Mouse (Mus musculus) hindbrain, postnatal 0 days (tissue): Measurements from ENCODE around the gene Anapc7. TPM values are rescaled to one million over a fixed set of nuclear protein-coding genes. Genes with fewer than 3 reads are reported as not detected.
"Not testable (repeated sequence)": the region's sequence is repeated elsewhere in the genome, so short reads cannot be mapped to it uniquely, and the experiment has no call there.

Experiments used
- ATAC-seq: fragments of 200-750 bp; cut with Nextera tagmentation; 2 replicates; pipeline ENCODE4 v1.8.0; 2017; ENCODE audit warnings: mild to moderate bottlenecking, moderate TSS enrichment, moderate library complexity
- DNase-seq: peaks from one replicate; pipeline ENCODE4 v3.0.0-alpha.2; 2015; ENCODE audit warnings: low spot score
- H3K27ac ChIP-seq: fragments of 300-500 bp; sonication (generic); 2 replicates; pipeline ENCODE4 v1.5.1; 2014; ENCODE audit warnings: mild to moderate bottlenecking
- H3K27me3 ChIP-seq: fragments of 300-500 bp; sonication (generic); 2 replicates; pipeline ENCODE4 v1.6.1; 2014; ENCODE audit warnings: low read length, mixed read lengths; ENCODE audit not compliant: insufficient read depth
- H3K36me3 ChIP-seq: fragments of 300-500 bp; sonication (generic); 2 replicates; pipeline ENCODE4 v1.6.1; 2014; ENCODE audit warnings: low read length, mixed read lengths; ENCODE audit not compliant: insufficient read depth
- H3K4me1 ChIP-seq: fragments of 300-500 bp; sonication (generic); 2 replicates; pipeline ENCODE4 v1.6.1; 2014; ENCODE audit warnings: antibody characterized with exemption, low read length, mixed read lengths; ENCODE audit not compliant: insufficient read depth
- H3K4me2 ChIP-seq: fragments of 300-500 bp; sonication (generic); 2 replicates; pipeline ENCODE4 v1.6.1; 2014; ENCODE audit warnings: low read depth, mild to moderate bottlenecking, low read length, moderate library complexity, mixed read lengths
- H3K4me3 ChIP-seq: fragments of 300-500 bp; sonication (generic); 2 replicates; pipeline ENCODE4 v1.5.1; 2014; ENCODE audit warnings: low read length
- H3K9ac ChIP-seq: fragments of 300-500 bp; sonication (generic); replicated peaks from 2 replicates; pipeline ENCODE4 v1.6.1; 2014; ENCODE audit warnings: mild to moderate bottlenecking, low read length, moderate library complexity, mixed read lengths
- H3K9me3 ChIP-seq: fragments of 300-500 bp; sonication (generic); 2 replicates; pipeline ENCODE4 v1.6.1; 2016; ENCODE audit warnings: low read length, mixed read lengths
- CTCF ChIP-seq: IDR thresholded peaks from 2 replicates; pipeline ENCODE4 v1.5.1; 2016; ENCODE audit warnings: antibody characterized with exemption, control low read depth, low read depth
- WGBS: fragments of 180-500 bp; shearing (Covaris S2); extraction: QIAGEN DNeasy Blood & Tissue Kit; methylation state at CpG from one replicate; pipeline ENCODE4 v1.1.7; 2014; 5-methylcytosine and 5-hydroxymethylcytosine counted together
- polyA plus RNA-seq: library from polyadenylated mRNA; unstranded; fragments of >200 nt; fragmentation: Nextera tagmentation; extraction: Ambion mirVana; gene quantifications from 2 replicates; pipeline ENCODE4 v1.2.1, GENCODE M21; 2015
- total RNA-seq: library from RNA; depleted of rRNA; stranded (reverse); fragments of >200 nt; gene quantifications from 2 replicates; pipeline ENCODE4 v1.2.3, GENCODE M21; 2014

The Anapc7 gene
- total and polyA plus RNA-seq, 2 experiments from 2014 or later = 32.0 to 44.6 TPM

- DNase-seq (no peak), ATAC-seq (no peak)
- H3K9ac ChIP-seq = no peak overlapping the region
- no peaks in the 10 kb centered on the region for H3K9me3 ChIP-seq
- H3K4me1 ChIP-seq = no peaks in the 10 kb centered on the region
- H3K4me3 ChIP-seq = no peak overlapping the region
- no peak overlapping the region for H3K27ac ChIP-seq
- H3K27me3 ChIP-seq = no peaks in the 10 kb centered on the region
- peaks cover 18% of the 10 kb centered on the region for H3K36me3 ChIP-seq
- no peak overlapping the region for H3K4me2 ChIP-seq
- no peak for TF ChIP-seq CTCF
- WGBS = 88% methylated on average over 10 of the region's 10 CpGs
Observed at GRCm38 (mm10) chr5:122405537-122405936, 16.0 kb upstream of the Anapc7 start.

GRCm38 (mm10) chr5:122409692-122410645 lies 11.5 kb upstream of the Anapc7 start:
- ATAC-seq (0 out of 2 replicates have a peak, but pooled peaks have one; percentile 10), DNase-seq (no peak)
- WGBS = 86% methylated on average over 19 of the region's 19 CpGs

GRCm38 (mm10) chr5:122411892-122412291 lies 9.6 kb upstream of the Anapc7 start:
- Histone ChIP-seq H3K4me3 (no peak overlapping the region), H3K36me3 (no peaks in the 10 kb centered on the region; the same call in 1 of the 2 replicates), H3K4me2 (no peak overlapping the region), H3K27me3 (no peaks in the 10 kb centered on the region), H3K9ac (no peak overlapping the region), H3K27ac (no peak overlapping the region), H3K4me1 (no peaks in the 10 kb centered on the region), H3K9me3 (no peaks in the 10 kb centered on the region)
- no peak for TF ChIP-seq CTCF
- DNase-seq (no peak), ATAC-seq (no peak)
- WGBS = 80% methylated on average over 5 of the region's 5 CpGs

More at GRCm38 (mm10) chr5:122409692-122410645, 11.5 kb upstream of the Anapc7 start:
- Histone ChIP-seq H3K4me2 (no peak overlapping the region), H3K4me1 (no peaks in the 10 kb centered on the region), H3K4me3 (no peak overlapping the region), H3K36me3 (peaks cover 10% of the 10 kb centered on the region), H3K27ac (no peak overlapping the region), H3K9me3 (no peaks in the 10 kb centered on the region), H3K27me3 (no peaks in the 10 kb centered on the region), H3K9ac (no peak overlapping the region)
- peak; percentile 24; the same call in 1 of the 2 replicates for TF ChIP-seq CTCF

- no peak overlapping the region for H3K4me3 ChIP-seq
- no peak overlapping the region for H3K9ac ChIP-seq
- ATAC-seq (no peak), DNase-seq (no peak)
- H3K36me3 ChIP-seq = no peaks in the 10 kb centered on the region
- H3K9me3 ChIP-seq = no peaks in the 10 kb centered on the region
- no peak overlapping the region for H3K27ac ChIP-seq
- TF ChIP-seq CTCF = no peak
- H3K4me1 ChIP-seq = no peaks in the 10 kb centered on the region
- 64% methylated on average over 6 of the region's 6 CpGs for WGBS
- no peaks in the 10 kb centered on the region for H3K27me3 ChIP-seq
- no peak overlapping the region for H3K4me2 ChIP-seq
Observed at GRCm38 (mm10) chr5:122412826-122413225, 8.7 kb upstream of the Anapc7 start.

GRCm38 (mm10) chr5:122414351-122414750 lies 7.1 kb upstream of the Anapc7 start:
- Histone ChIP-seq H3K9me3 (no peaks in the 10 kb centered on the region), H3K9ac (no peak overlapping the region), H3K36me3 (no peaks in the 10 kb centered on the region), H3K4me2 (no peak overlapping the region), H3K27ac (no peak overlapping the region), H3K4me1 (no peaks in the 10 kb centered on the region), H3K4me3 (no peak overlapping the region), H3K27me3 (no peaks in the 10 kb centered on the region)
- TF ChIP-seq CTCF = no peak
- DNase-seq (no peak), ATAC-seq (no peak)
- WGBS = 92% methylated on average over 5 of the region's 5 CpGs

- H3K4me1 ChIP-seq = no peaks in the 10 kb centered on the region
- no peaks in the 10 kb centered on the region for H3K27me3 ChIP-seq
- H3K4me3 ChIP-seq = no peak overlapping the region
- ATAC-seq = no peak
- no peak overlapping the region for H3K9ac ChIP-seq
- no peak for TF ChIP-seq CTCF
- H3K9me3 ChIP-seq = no peaks in the 10 kb centered on the region
- no peak overlapping the region for H3K27ac ChIP-seq
- no peak for DNase-seq
- H3K36me3 ChIP-seq = no peaks in the 10 kb centered on the region
- no peak overlapping the region for H3K4me2 ChIP-seq
- 85% methylated on average over 12 of the region's 12 CpGs for whole genome bisulfite sequencing
Observed at GRCm38 (mm10) chr5:122415465-122415864, 6.0 kb upstream of the Anapc7 start.

GRCm38 (mm10) chr5:122420676-122421075 lies 817 bp upstream of the Anapc7 start:
- not testable (repeated sequence) for H3K9me3 ChIP-seq, H3K4me1 ChIP-seq, H3K4me3 ChIP-seq, H3K36me3 ChIP-seq, H3K27me3 ChIP-seq, DNase-seq, H3K9ac ChIP-seq, ATAC-seq, H3K4me2 ChIP-seq, H3K27ac ChIP-seq
- WGBS = 59% methylated on average over 4 of the region's 4 CpGs
